Mouse (Mus musculus) left cerebral cortex, adult 2 months (tissue): ENCODE measurements around the gene Rnf227. TPM values are rescaled to one million over a fixed set of nuclear protein-coding genes. Genes with fewer than 3 reads are reported as not detected.

Experiments used
- DNase-seq, 2 experiments: peaks; one replicate each; pipeline ENCODE4 v3.0.0; 2021 to 2022; ENCODE audit warnings: low spot score in 2 of 2, mixed read lengths in 1 of 2; ENCODE audit errors: extremely low spot score in 1 of 2
- H3K27ac ChIP-seq: fragments of 200-600 bp; 2 replicates; pipeline ENCODE4 v1.8.1; 2022
- H3K4me3 ChIP-seq: fragments of 200-600 bp; 2 replicates; pipeline ENCODE4 v1.8.1; 2022
- CTCF ChIP-seq: fragments of 200-600 bp; IDR thresholded peaks from 2 replicates; pipeline ENCODE4 v1.8.1; 2022; ENCODE audit warnings: antibody characterized with exemption, mild to moderate bottlenecking, moderate library complexity
- intact Hi-C: fragments of 180-260 bp; cut with DNase I; formaldehyde crosslinking; loops from one replicate; pipeline ENCODE4 v1.15.1; 2025
- total RNA-seq, 2 experiments: library from RNA; stranded (reverse); gene quantifications; 2 replicates each; pipeline ENCODE4 v1.2.3; 2021

The Rnf227 gene
- total RNA-seq, 2 experiments from 2014 or later = 170 to 181 TPM

- H3K27ac ChIP-seq = peak overlapping the region; percentile 91
- TF ChIP-seq CTCF = no peak
- DNase-seq = peak in 1 of 2 experiments; percentile 20
- intact Hi-C loops = loop anchor here (1.0 to 2.0 kb wide), 2 partner anchors 27 to 44 kb away; partner anchors contain the start of genes Cntrob, Rnf227 and Trappc1
- H3K4me3 ChIP-seq = peak overlapping the region; percentile 91
Measured at GRCm38 (mm10) chr11:69366855-69367615, 26.8 kb downstream of the Rnf227 start.

- DNase-seq = no peak
- no peak for TF ChIP-seq CTCF
- H3K27ac ChIP-seq = peak overlapping the region; percentile 91
- intact Hi-C loops = loop anchor here (2.0 kb wide), 1 partner anchor 45 kb away; the partner anchor contains the start of genes Cntrob and Trappc1
- peak overlapping the region; percentile 91 for H3K4me3 ChIP-seq
Measured at GRCm38 (mm10) chr11:69367616-69368355, 27.5 kb downstream of the Rnf227 start.

GRCm38 (mm10) chr11:69368356-69369214, 28.3 kb downstream of the Rnf227 start:
- no peak for TF ChIP-seq CTCF
- DNase-seq = peak; percentile 37 to 47
- Histone ChIP-seq H3K4me3 (peak overlapping the region; percentile 91), H3K27ac (peak overlapping the region; percentile 91)
- intact Hi-C loops = no loop called here

- DNase-seq = no peak
- Histone ChIP-seq H3K4me3 (peak within 1 kb of the TSS; percentile 91), H3K27ac (peak within 1 kb of the TSS; percentile 91)
- TF ChIP-seq CTCF = no peak
- intact Hi-C loops = no loop called here
Measured at GRCm38 (mm10) chr11:69369215-69369989, 29.1 kb downstream of the Rnf227 start, which contains the start of gene Chd3. TSS of gene Chd3 (minus strand) at chr11:69369406.

GRCm38 (mm10) chr11:69369990-69370816, 29.9 kb downstream of the Rnf227 start:
- Histone ChIP-seq H3K27ac (peak overlapping the region; percentile 91), H3K4me3 (peak overlapping the region; percentile 39; the same call in 1 of the 2 replicates)
- intact Hi-C loops = no loop called here
- no peak for DNase-seq
- TF ChIP-seq CTCF = no peak

GRCm38 (mm10) chr11:69370817-69371215, 30.6 kb downstream of the Rnf227 start:
- Histone ChIP-seq H3K4me3 (no peak overlapping the region), H3K27ac (peak overlapping the region; percentile 25; the same call in 1 of the 2 replicates)
- intact Hi-C loops = no loop called here
- DNase-seq = no peak
- no peak for TF ChIP-seq CTCF

- intact Hi-C loops = no loop called here
- peak in 1 of 2 experiments; percentile 24 for DNase-seq
- no peak for TF ChIP-seq CTCF
- peak overlapping the region; percentile 25 for H3K27ac ChIP-seq
- no peak overlapping the region for H3K4me3 ChIP-seq
Measured at GRCm38 (mm10) chr11:69371601-69372000, 31.3 kb downstream of the Rnf227 start.

GRCm38 (mm10) chr11:69372056-69372779, 32.0 kb downstream of the Rnf227 start:
- no peak for TF ChIP-seq CTCF
- Histone ChIP-seq H3K27ac (peak overlapping the region; percentile 48), H3K4me3 (no peak overlapping the region)
- intact Hi-C loops = no loop called here
- DNase-seq = peak; percentile 44 to 62

GRCm38 (mm10) chr11:69372780-69373170, 32.5 kb downstream of the Rnf227 start:
- no peak for DNase-seq
- no peak overlapping the region for H3K4me3 ChIP-seq
- TF ChIP-seq CTCF = peak; percentile 54
- H3K27ac ChIP-seq = no peak overlapping the region; the same call in 1 of the 2 replicates
- intact Hi-C loops = no loop called here
